ENCODE assay signal across 18 mouse cellular contexts in genomic region chr5:115553801-115554420, GRCm38 (mm10). TPM values are rescaled to one million over a fixed set of nuclear protein-coding genes. Genes with fewer than 3 reads are reported as not detected.
A peak's percentile ranks its signal among the peaks of the same experiment; 100 is the strongest.
DNase-seq lines count a peak whose midpoint lies in the region; ATAC-seq and TF ChIP-seq lines count a peak whose summit lies in the region.
"Had no signal": no experiment of that assay in that cellular context is flagged by ENCODE, and none has a peak within 500 bp of the region (broad histone marks: within the 10 kb centered on the region; RNA-seq: fewer than 3 reads in every experiment).

No protein-coding gene starts in this region.

- H3K9ac ChIP-seq in ES-E14 (ENCODE audit: insufficient read depth, low read depth, low read length, poor library complexity, severe bottlenecking): peak overlapping the region; percentile 48
- no peak overlapping the region for H3K9ac ChIP-seq in intestine, embryonic 16.5 days (ENCODE audit: low read depth, low read length)
- H3K9ac ChIP-seq: forebrain, embryonic 15.5 days; heart, embryonic 13.5 days had no signal

- peaks cover 11% of the 10 kb centered on the region for H3K4me1 ChIP-seq in cerebellum, adult 2 months (ENCODE audit: control insufficient read depth, insufficient read depth, low read length)
- H3K4me1 ChIP-seq in E14TG2a.4 (replicated peaks; ENCODE audit: low read depth, low read length): peaks cover 67% of the 10 kb centered on the region
- H3K4me1 ChIP-seq in ES-E14 (ENCODE audit: control insufficient read depth in 2 of 2, insufficient read depth in 2 of 2, low read length in 2 of 2, poor library complexity in 1 of 2): peaks cover 0 to 10% of the 10 kb centered on the region in 2 experiments; a peak in 2 of 4 replicates
- H3K4me1 ChIP-seq in intestine, embryonic 16.5 days (ENCODE audit: control insufficient read depth, insufficient read depth, low read length): peaks cover 3% of the 10 kb centered on the region; the same call in 1 of the 2 replicates
- H3K4me1 ChIP-seq: forebrain, embryonic 15.5 days had no signal

- H3K4me2 ChIP-seq in intestine, embryonic 16.5 days (ENCODE audit: low read depth, low read length): no peak overlapping the region
- H3K4me2 ChIP-seq: forebrain, embryonic 15.5 days; heart, embryonic 13.5 days had no signal

- no peaks in the 10 kb centered on the region for H3K9me3 ChIP-seq in E14TG2a.4 (ENCODE audit: low read length)
- H3K9me3 ChIP-seq in ES-E14 (ENCODE audit: control insufficient read depth, insufficient read depth, low read depth, low read length): no peaks in the 10 kb centered on the region
- H3K9me3 ChIP-seq in intestine, embryonic 16.5 days (ENCODE audit: control insufficient read depth, low read length): no peaks in the 10 kb centered on the region
- H3K9me3 ChIP-seq: forebrain, embryonic 15.5 days; heart, embryonic 13.5 days had no signal

- peaks cover 41% of the 10 kb centered on the region for H3K36me3 ChIP-seq in E14TG2a.4 (ENCODE audit: insufficient read depth, low read length)
- peaks cover 12% of the 10 kb centered on the region for H3K36me3 ChIP-seq in ES-E14 (ENCODE audit: control insufficient read depth, insufficient read depth, low read length, poor library complexity, severe bottlenecking)
- peaks cover 28% of the 10 kb centered on the region for H3K36me3 ChIP-seq in intestine, embryonic 16.5 days (ENCODE audit: control insufficient read depth, insufficient read depth, low read length)

- no peak for TF ChIP-seq POLR2A in cerebellum, adult 2 months (IDR thresholded peaks at IDR 0.05; ENCODE audit: borderline replicate concordance, insufficient read depth, low read length)

- in situ Hi-C loops in ES-E14 (cut with MboI; ENCODE audit: low sequenced_read_pairs in 2 of 2, unreplicated experiment in 2 of 2): no loop called here

- peak; percentile 28 to 42 for DNase-seq in cerebellum, postnatal 25 days
- DNase-seq in cerebellum, adult 2 months: no peak
- DNase-seq in kidney, adult 9 months: peak; percentile 24
- DNase-seq in kidney, postnatal 14 days: no peak
- DNase-seq in ES-E14 (ENCODE audit: low read depth, low spot score): no peak
- DNase-seq: adrenal gland, postnatal 14 days; cerebellum, adult 18-20 months; cerebellum, postnatal 36 days; gastrocnemius, postnatal 10 days; heart, postnatal 36 days; kidney, adult 8-10 months had no signal

- H3K27ac ChIP-seq in cerebellum, adult 2 months (ENCODE audit: insufficient read depth, low read length): no peak overlapping the region
- no peak overlapping the region for H3K27ac ChIP-seq in ES-E14 (ENCODE audit: insufficient read depth, low read depth, low read length, poor library complexity, severe bottlenecking)
- H3K27ac ChIP-seq in intestine, embryonic 16.5 days (ENCODE audit: low read length): no peak overlapping the region
- H3K27ac ChIP-seq: forebrain, embryonic 15.5 days; heart, embryonic 13.5 days; hindbrain, postnatal 0 days had no signal

- no peaks in the 10 kb centered on the region for H3K27me3 ChIP-seq in cerebellum, adult 2 months (ENCODE audit: control insufficient read depth, insufficient read depth, low read length)
- peaks cover 4% of the 10 kb centered on the region for H3K27me3 ChIP-seq in E14TG2a.4 (ENCODE audit: insufficient read depth, low read length)
- H3K27me3 ChIP-seq in intestine, embryonic 16.5 days (replicated peaks; ENCODE audit: control insufficient read depth, insufficient read depth, low read length): no peaks in the 10 kb centered on the region
- H3K27me3 ChIP-seq: CH12.LX; forebrain, embryonic 15.5 days; heart, embryonic 13.5 days had no signal

- TF ChIP-seq CTCF in cerebellum, adult 2 months (IDR thresholded peaks at IDR 0.05; ENCODE audit: borderline replicate concordance, insufficient read depth, low read depth, low read length): no peak
- no peak for TF ChIP-seq CTCF in E14TG2a.4 (conservative IDR thresholded peaks at IDR 0.05; ENCODE audit: low read length)

- no peak overlapping the region for H3K4me3 ChIP-seq in cerebellum, adult 2 months (replicated peaks; ENCODE audit: insufficient read depth, low read depth, low read length)
- H3K4me3 ChIP-seq in E14TG2a.4 (replicated peaks; ENCODE audit: low read length): peak overlapping the region; percentile 69
- peak overlapping the region; percentile 42 to 52; a peak in 3 of 4 replicates for H3K4me3 ChIP-seq in ES-E14 (ENCODE audit: insufficient read depth in 1 of 2, low read depth in 1 of 2, low read length in 2 of 2, poor library complexity in 1 of 2, severe bottlenecking in 1 of 2)
- no peak overlapping the region for H3K4me3 ChIP-seq in intestine, embryonic 16.5 days (ENCODE audit: low read length)
- H3K4me3 ChIP-seq: forebrain, embryonic 15.5 days; heart, embryonic 13.5 days had no signal

- 59% methylated on average over 33 of the region's 33 CpGs for WGBS in cerebellum, adult 2 months
- whole genome bisulfite sequencing in intestine, embryonic 16.5 days: 90% methylated on average over 33 of the region's 33 CpGs

- no peak for ATAC-seq in intestine, embryonic 16.5 days
- ATAC-seq: activated CD4-positive, CD25-positive, alpha-beta regulatory T cell, adult 4 months; forebrain, embryonic 15.5 days; hindbrain, postnatal 0 days had no signal

TF ChIP-seq in ES-E14, 5 proteins besides CTCF, POLR2A, EP300 and RAD21:
- TF ChIP-seq MAFK (IDR thresholded peaks at IDR 0.05; ENCODE audit: insufficient read depth, low read depth, low read length) (no peak), CHD2 (IDR thresholded peaks at IDR 0.05; ENCODE audit: low read depth, low read length) (no peak), HCFC1 (IDR thresholded peaks at IDR 0.05; ENCODE audit: borderline replicate concordance, insufficient read depth, low read length) (no peak), ZC3H11A (IDR thresholded peaks at IDR 0.05; ENCODE audit: borderline replicate concordance, low read depth, low read length) (no peak), ZNF384 (IDR thresholded peaks at IDR 0.05; ENCODE audit: low read depth, low read length) (no peak)
TF ChIP-seq in ES-E14: peak in this region for 0.

RNA-seq across cellular contexts. Expression of gene Rplp0, which starts 5.4 kb away (rescaled TPM):
- polyA plus RNA-seq in cerebellum, adult 2 months (2012; rRNA removed): 478 and 485 TPM in 2 replicates
- 2,284 and 2,327 TPM in 2 replicates for total RNA-seq in ES-E14 (2012; rRNA removed)
- polyA plus RNA-seq in intestine, embryonic 16.5 days (2015; fragmentation: Nextera tagmentation; extraction: Ambion mirVana): 1,506 and 1,615 TPM in 2 replicates

RNA-seq across cellular contexts. Expression of gene Gcn1l1, which starts 11.1 kb away (rescaled TPM):
- 39.3 and 40.9 TPM in 2 replicates for polyA plus RNA-seq in cerebellum, adult 2 months (2012; rRNA removed)
- 112 and 163 TPM in 2 replicates for total RNA-seq in ES-E14 (2012; rRNA removed)
- 25.5 and 26.3 TPM in 2 replicates for polyA plus RNA-seq in intestine, embryonic 16.5 days (2015; fragmentation: Nextera tagmentation; extraction: Ambion mirVana)

RNA-seq across cellular contexts. Expression of gene Pxn, which starts 47.4 kb away (rescaled TPM):
- 194 and 240 TPM in 2 replicates for polyA plus RNA-seq in cerebellum, adult 2 months (2012; rRNA removed)
- 25.5 and 29.4 TPM in 2 replicates for total RNA-seq in ES-E14 (2012; rRNA removed)
- 71.9 and 88.2 TPM in 2 replicates for polyA plus RNA-seq in intestine, embryonic 16.5 days (2015; fragmentation: Nextera tagmentation; extraction: Ambion mirVana)

Comparison
In these comparisons a context has a peak if more than half of its experiments do, and no peak if none do; other contexts are left out.
1. DNase-seq: peak in cerebellum, postnatal 25 days (2 of 2) and kidney, adult 9 months (single experiment); none in cerebellum, adult 2 months (0 of 2), kidney, postnatal 14 days (single experiment) and ES-E14 (single experiment).
2. H3K4me3 ChIP-seq: peak in E14TG2a.4 (single experiment) and ES-E14 (2 of 2); none in cerebellum, adult 2 months (single experiment) and intestine, embryonic 16.5 days (single experiment).